Mouse (Mus musculus) CH12.LX (cell line): ENCODE data around the gene Treml2. TPM values are rescaled to one million over a fixed set of nuclear protein-coding genes. Genes with fewer than 3 reads are reported as not detected.

Source experiments
- DNase-seq: peaks from one replicate; pipeline ENCODE4 v3.0.0-alpha.2; 2013; ENCODE audit errors: extremely low read depth
- H3K27ac ChIP-seq: 2 replicates; pipeline ENCODE4 v1.5.1; 2012; ENCODE audit warnings: low read depth, mild to moderate bottlenecking, control low read depth, moderate library complexity; ENCODE audit not compliant: insufficient read depth
- H3K27me3 ChIP-seq: replicated peaks from 2 replicates; pipeline ENCODE3; 2012; ENCODE audit warnings: inconsistent platforms
- H3K36me3 ChIP-seq, 2 experiments: replicated peaks in 1 of 2; 2 replicates each; pipeline versions ENCODE3 to v1.6.1; 2012; ENCODE audit warnings: inconsistent platforms in 1 of 2, low read length in 1 of 2, mild to moderate bottlenecking in 1 of 2, mixed read lengths in 1 of 2, moderate library complexity in 1 of 2; ENCODE audit not compliant: control insufficient read depth in 1 of 2, insufficient read depth in 1 of 2
- H3K4me1 ChIP-seq, 2 experiments: 2 replicates each; pipeline ENCODE4 v1.6.1; 2012; ENCODE audit warnings: inconsistent platforms in 1 of 2, moderate library complexity in 1 of 2; ENCODE audit not compliant: insufficient read depth in 2 of 2, control insufficient read depth in 1 of 2
- H3K4me2 ChIP-seq: 2 replicates; pipeline ENCODE4 v1.6.1; 2012; ENCODE audit warnings: low read depth, mild to moderate bottlenecking, control low read depth; ENCODE audit not compliant: poor library complexity, insufficient read depth, severe bottlenecking
- H3K4me3 ChIP-seq, 3 experiments: fragments of 150-350 bp in 1 of 3; sonication (generic) in 1 of 3; replicated peaks in 1 of 3; 2 replicates each; pipeline versions ENCODE3 to v1.5.1; 2011 to 2012; ENCODE audit warnings: low read depth in 2 of 3, low read length in 2 of 3, mild to moderate bottlenecking in 2 of 3, moderate library complexity in 2 of 3, control low read depth in 1 of 3, improper control_type of control experiment in 1 of 3, inconsistent platforms in 1 of 3, mixed read lengths in 1 of 3; ENCODE audit not compliant: poor library complexity in 1 of 3
- H3K79me2 ChIP-seq: replicated peaks from 2 replicates; pipeline ENCODE4 v1.6.1; 2012; ENCODE audit warnings: mild to moderate bottlenecking, moderate library complexity; ENCODE audit not compliant: control insufficient read depth, poor library complexity, insufficient read depth, severe bottlenecking; ENCODE audit errors: extremely low read depth
- H3K9ac ChIP-seq: 2 replicates; pipeline ENCODE4 v1.6.1; 2012; ENCODE audit warnings: low read depth, mild to moderate bottlenecking, control low read depth, moderate library complexity; ENCODE audit not compliant: insufficient read depth
- H3K9me3 ChIP-seq: replicated peaks from 2 replicates; pipeline ENCODE3; 2012; ENCODE audit warnings: low read length, inconsistent platforms, mixed read lengths
- CHD1 ChIP-seq: IDR thresholded peaks from 2 replicates; pipeline ENCODE4 v1.6.1; 2012; ENCODE audit warnings: low read depth, low read length, improper control_type of control experiment, inconsistent platforms
- CHD2 ChIP-seq: IDR thresholded peaks from 2 replicates; pipeline ENCODE4 v1.6.1; 2011; ENCODE audit warnings: low read length, improper control_type of control experiment
- E2F4 ChIP-seq: IDR thresholded peaks from 2 replicates; pipeline ENCODE4 v1.6.1; 2011; ENCODE audit warnings: low read depth, low read length, improper control_type of control experiment; ENCODE audit not compliant: insufficient replicate concordance
- ELF1 ChIP-seq: IDR thresholded peaks from 2 replicates; pipeline ENCODE4 v1.6.1; 2014; ENCODE audit warnings: low read depth, mild to moderate bottlenecking, inconsistent platforms, low read length, improper control_type of control experiment
- EP300 ChIP-seq: IDR thresholded peaks from 2 replicates; pipeline ENCODE4 v1.6.1; 2011; ENCODE audit warnings: low read length, improper control_type of control experiment
- ETS1 ChIP-seq: conservative IDR thresholded peaks from 2 replicates; pipeline ENCODE4 v1.6.1; 2012; ENCODE audit warnings: low read depth, mild to moderate bottlenecking, inconsistent platforms, low read length, improper control_type of control experiment, moderate library complexity
- GABPA ChIP-seq: IDR thresholded peaks from 2 replicates; pipeline ENCODE4 v1.6.1; 2012; ENCODE audit warnings: low read depth, low read length, improper control_type of control experiment, inconsistent platforms; ENCODE audit not compliant: insufficient replicate concordance
- IRF4 ChIP-seq: IDR thresholded peaks from 2 replicates; pipeline ENCODE4 v1.6.1; 2014; ENCODE audit warnings: low read depth, mild to moderate bottlenecking, inconsistent platforms, low read length, improper control_type of control experiment
- JUND ChIP-seq: conservative IDR thresholded peaks from 2 replicates; pipeline ENCODE4 v1.6.1; 2011; ENCODE audit warnings: low read depth, low read length, improper control_type of control experiment
- MXI1 ChIP-seq: IDR thresholded peaks from 2 replicates; pipeline ENCODE4 v1.6.1; 2011; ENCODE audit warnings: mild to moderate bottlenecking, low read depth, low read length, improper control_type of control experiment
- MYC ChIP-seq: IDR thresholded peaks from 2 replicates; pipeline ENCODE4 v1.6.1; 2011; ENCODE audit warnings: low read depth, mild to moderate bottlenecking, improper control_type of control experiment, low read length
- POLR2A ChIP-seq: IDR thresholded peaks from 2 replicates; pipeline ENCODE4 v1.6.1; 2011; ENCODE audit warnings: low read depth, mild to moderate bottlenecking, improper control_type of control experiment, low read length
- POLR2AphosphoS2 ChIP-seq: IDR thresholded peaks from 2 replicates; pipeline ENCODE4 v1.6.1; 2011; ENCODE audit warnings: low read depth, low read length, improper control_type of control experiment
- RCOR1 ChIP-seq: conservative IDR thresholded peaks from 2 replicates; pipeline ENCODE4 v1.6.1; 2012; ENCODE audit warnings: low read depth, mild to moderate bottlenecking, inconsistent platforms, low read length, improper control_type of control experiment
- TBP ChIP-seq: conservative IDR thresholded peaks from 2 replicates; pipeline ENCODE4 v1.6.1; 2011; ENCODE audit warnings: low read depth, low read length, improper control_type of control experiment
- TCF12 ChIP-seq: IDR thresholded peaks from 2 replicates; pipeline ENCODE4 v1.6.1; 2014; ENCODE audit warnings: low read depth, mild to moderate bottlenecking, inconsistent platforms, low read length, improper control_type of control experiment
- ZC3H11A ChIP-seq: IDR thresholded peaks from 2 replicates; pipeline ENCODE4 v1.6.1; 2012; ENCODE audit warnings: low read depth, mild to moderate bottlenecking, inconsistent platforms, low read length, improper control_type of control experiment
- ZNF384 ChIP-seq: IDR thresholded peaks from 2 replicates; pipeline ENCODE4 v1.6.1; 2012; ENCODE audit warnings: low read depth, low read length, improper control_type of control experiment, inconsistent platforms
- dilution Hi-C: fragments of 300-500 bp; cut with MboI; formaldehyde crosslinking; loops from 2 replicates; pipeline ENCODE4 v1.14.3; 2020; ENCODE audit warnings: low sequenced_read_pairs; ENCODE audit not compliant: extremely low pct_unique_long_range_greater_than_20kb, extremely low pct_ligation_motif_present
- in situ Hi-C: fragments of 300-500 bp; cut with MboI; formaldehyde crosslinking; loops from 3 replicates; pipeline ENCODE4 v1.14.3; 2019; ENCODE audit warnings: low sequenced_read_pairs, low pct_ligation_motif_present, low pct_unique_long_range_greater_than_20kb, mixed read lengths
- polyA plus RNA-seq: library from polyadenylated mRNA; unstranded; fragments of >175 nt; gene quantifications from 2 replicates; pipeline ENCODE4 v1.2.1, GENCODE M21; 2012; ENCODE audit warnings: low read depth; ENCODE audit not compliant: insufficient read length
- total RNA-seq, 2 experiments: library from RNA; depleted of rRNA; stranded (reverse); fragments of 300-350 nt in 1 of 2; fragments of >200 nt in 1 of 2; gene quantifications; 2 replicates each; pipeline ENCODE4 v1.2.3; 2012 to 2014

Gene Treml2
- total and polyA plus RNA-seq, 3 experiments, result 1.3 to 10.2 (median 5.5) TPM

DNA sequence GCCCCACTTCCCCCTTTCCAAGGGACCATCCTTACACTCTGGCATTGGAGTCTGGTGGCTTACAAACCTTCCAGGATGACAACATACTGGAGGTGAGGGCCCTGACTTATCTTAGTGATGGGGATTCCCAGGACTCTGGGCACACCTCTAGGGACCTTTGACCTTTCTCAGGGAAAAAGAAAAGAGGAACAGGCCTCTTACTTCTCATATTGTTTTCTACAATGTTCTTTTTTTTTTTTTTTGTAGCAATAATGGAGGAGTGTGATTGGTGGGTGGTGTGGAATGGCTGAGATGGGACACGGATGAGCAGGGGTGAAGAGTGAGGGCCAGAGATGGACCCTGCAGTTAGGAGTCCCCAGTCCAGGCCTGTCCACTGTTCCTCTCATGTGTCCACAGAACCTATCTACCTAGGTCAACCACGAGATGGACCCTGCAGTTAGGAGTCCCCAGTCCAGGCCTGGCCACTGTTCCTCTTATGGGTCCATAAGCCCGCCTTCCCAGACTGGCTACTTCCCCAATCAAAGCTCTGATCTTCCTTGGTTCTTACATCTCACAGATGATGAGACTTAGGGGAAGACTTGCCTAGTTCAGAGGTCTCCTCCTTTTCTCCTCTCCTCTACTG lies 35.4 kb upstream of the Treml2 start, which contains the start of gene Treml4:
Gene Treml4 (plus strand): TSS at position 555 of the 622 bp plus-strand sequence.
- dilution Hi-C loops, result no loop called here
- Histone ChIP-seq H3K9ac (no peak within 1 kb of the TSS), H3K9me3 (peaks cover 11% of the 10 kb centered on the region), H3K79me2 (no peaks in the 10 kb centered on the region), H3K27ac (no peak within 1 kb of the TSS), H3K4me1 (peaks cover 9 to 50% of the 10 kb centered on the region in 2 experiments; a peak in 2 of 4 replicates), H3K27me3 (no peaks in the 10 kb centered on the region), H3K4me2 (no peak within 1 kb of the TSS), H3K4me3 (no peak within 1 kb of the TSS), H3K36me3 (no peaks in the 10 kb centered on the region)
- peak; percentile 23 for DNase-seq
- in situ Hi-C loops, result no loop called here
- peak; percentile 66 for TF ChIP-seq ZNF384
- TF ChIP-seq ELF1, result no peak

- peaks cover 9 to 50% of the 10 kb centered on the region in 2 experiments; a peak in 2 of 4 replicates for H3K4me1 ChIP-seq
- dilution Hi-C loops (no loop called here), in situ Hi-C loops (no loop called here)
- peaks cover 3% of the 10 kb centered on the region for H3K9me3 ChIP-seq
- H3K27me3 ChIP-seq, result no peaks in the 10 kb centered on the region
- no peak for DNase-seq
- no peak overlapping the region for H3K27ac ChIP-seq
- H3K4me3 ChIP-seq, result no peak overlapping the region
- no peaks in the 10 kb centered on the region for H3K79me2 ChIP-seq
- H3K36me3 ChIP-seq, result no peaks in the 10 kb centered on the region
- H3K9ac ChIP-seq, result no peak overlapping the region
- H3K4me2 ChIP-seq, result no peak overlapping the region
- TF ChIP-seq RCOR1, result no peak
- TF ChIP-seq GABPA, result no peak
- no peak for TF ChIP-seq ZNF384
- TF ChIP-seq JUND, result no peak
- TF ChIP-seq ZC3H11A, result no peak
- no peak for TF ChIP-seq CHD1
- TF ChIP-seq MYC, result no peak
- TF ChIP-seq POLR2AphosphoS2, result no peak
- TF ChIP-seq E2F4, result no peak
- no peak for TF ChIP-seq MXI1
- TF ChIP-seq TBP, result no peak
- TF ChIP-seq EP300, result no peak
- no peak for TF ChIP-seq CHD2
- TF ChIP-seq POLR2A, result no peak
- TF ChIP-seq ETS1, result no peak
- TF ChIP-seq IRF4, result no peak
- TF ChIP-seq TCF12, result no peak
These were observed 34.6 kb upstream of the Treml2 start for GRCm38 (mm10) chr17:48264662-48265061.
